Mouse (Mus musculus) heart, postnatal 10 days (tissue): ENCODE data around the gene Mtg2. TPM values are rescaled to one million over a fixed set of nuclear protein-coding genes. Genes with fewer than 3 reads are reported as not detected.

Experiments used
- DNase-seq, 2 experiments: peaks; one replicate each; pipeline ENCODE4 v3.0.0; 2021
- intact Hi-C: fragments of 180-260 bp; cut with DNase I; formaldehyde crosslinking; loops from one replicate; pipeline ENCODE4 v1.15.1; 2025
- total RNA-seq, 2 experiments: library from RNA; stranded (reverse); gene quantifications; 2 replicates each; pipeline ENCODE4 v1.2.3; 2021

Mtg2 gene
- total RNA-seq, 2 experiments from 2014 or later: 15.5 to 16.0 TPM

- intact Hi-C loops: no loop called here
- DNase-seq: no peak
Measured at GRCm38 (mm10) chr2:180133231-180133630, 62.8 kb downstream of the Mtg2 start.

GRCm38 (mm10) chr2:180133911-180134310 lies 63.5 kb downstream of the Mtg2 start:
- DNase-seq: no peak
- intact Hi-C loops: no loop called here

- intact Hi-C loops: no loop called here
Measured at GRCm38 (mm10) chr2:180135414-180135813, 65.0 kb downstream of the Mtg2 start.

More at GRCm38 (mm10) chr2:180135414-180135813, 65.0 kb downstream of the Mtg2 start:
- no peak for DNase-seq

Other genes starting within 250 kb of the Mtg2 start
- 10 to 100 TPM; 22.1 to 24.3 TPM for gene Taf4, start 93.9 kb upstream of the Mtg2 start, total RNA-seq
- 10 to 100 TPM; 50.7 to 52.8 TPM for gene Lsm14b, start 45.6 kb upstream of the Mtg2 start, total RNA-seq
- gene Psma7, start 28.2 kb upstream of the Mtg2 start, total RNA-seq: 100 to 1,000 TPM; 187 to 188 TPM
- gene Ss18l1, start 28.1 kb upstream of the Mtg2 start, total RNA-seq: 1 to 10 TPM; 2.7 to 4.0 TPM
- not detected for gene Hrh3, start 33.9 kb downstream of the Mtg2 start, total RNA-seq
- gene Osbpl2, start 48.7 kb downstream of the Mtg2 start, total RNA-seq: 10 to 100 TPM; 31.2 to 37.0 TPM
- 10 to 100 TPM; 94.1 to 99.3 TPM for gene Adrm1, start 100.9 kb downstream of the Mtg2 start, total RNA-seq
- gene Lama5, start 155.3 kb downstream of the Mtg2 start, total RNA-seq: 10 to 100 TPM; 44.6 to 46.5 TPM
- gene Rps21, start 186.8 kb downstream of the Mtg2 start, total RNA-seq: 100 to 1,000 TPM; 575 to 597 TPM
- 10 to 100 TPM; 16.5 to 16.7 TPM for gene Cables2, start 202.9 kb downstream of the Mtg2 start, total RNA-seq
- not detected for gene Rbbp8nl, start 219.3 kb downstream of the Mtg2 start, total RNA-seq